Mouse (Mus musculus) kidney, adult 2 months (tissue): Measurements from ENCODE around the gene Ssna1. TPM values are rescaled to one million over a fixed set of nuclear protein-coding genes. Genes with fewer than 3 reads are reported as not detected.

Experiments
- DNase-seq: peaks from one replicate; pipeline ENCODE4 v3.0.0; 2021
- H3K27ac ChIP-seq: fragments of 200-500 bp; 2 replicates; pipeline ENCODE4 v1.5.1; 2012; ENCODE audit warnings: low read depth, low read length, control low read depth, inconsistent platforms; ENCODE audit not compliant: insufficient read depth
- H3K27me3 ChIP-seq: fragments of 200-500 bp; replicated peaks from 2 replicates; pipeline ENCODE4 v1.6.1; 2012; ENCODE audit warnings: mild to moderate bottlenecking, moderate library complexity, low read length, inconsistent platforms; ENCODE audit not compliant: control insufficient read depth, insufficient read depth
- H3K36me3 ChIP-seq: fragments of 200-500 bp; 2 replicates; pipeline ENCODE4 v1.6.1; 2012; ENCODE audit warnings: mild to moderate bottlenecking, moderate library complexity, low read length, inconsistent platforms; ENCODE audit not compliant: control insufficient read depth, insufficient read depth
- H3K4me1 ChIP-seq: fragments of 200-500 bp; 2 replicates; pipeline ENCODE4 v1.6.1; 2011; ENCODE audit warnings: low read length; ENCODE audit not compliant: control insufficient read depth, insufficient read depth
- H3K4me3 ChIP-seq: fragments of 200-500 bp; 2 replicates; pipeline ENCODE4 v1.5.1; 2011; ENCODE audit warnings: mild to moderate bottlenecking, low read depth, low read length, control low read depth; ENCODE audit not compliant: insufficient read depth
- CTCF ChIP-seq: fragments of 200-500 bp; conservative IDR thresholded peaks from 2 replicates; pipeline ENCODE4 v1.5.1; 2011; ENCODE audit warnings: low read depth, mild to moderate bottlenecking, control low read depth, low read length, moderate library complexity, mixed read lengths; ENCODE audit not compliant: insufficient read depth, insufficient read length
- POLR2A ChIP-seq: fragments of 200-500 bp; IDR thresholded peaks from one replicate; pipeline ENCODE4 v1.6.1; 2011; ENCODE audit warnings: low read depth, low read length, control low read depth
- WGBS: fragments of 180-500 bp; shearing (Covaris S2); methylation state at CpG from one replicate; pipeline ENCODE4 v1.1.7; 2018; 5-methylcytosine and 5-hydroxymethylcytosine counted together
- polyA plus RNA-seq: library from polyadenylated mRNA; depleted of rRNA; stranded (reverse); fragments of >200 nt; gene quantifications from 2 replicates; pipeline ENCODE4 v1.2.3, GENCODE M21; 2012; rRNA removed

Ssna1 gene
- polyA plus RNA-seq: 46.2 and 48.8 TPM in 2 replicates

GRCm38 (mm10) chr2:25271827-25272511 lies at the start of gene Ssna1, which contains the start of gene Anapc2:
Ssna1 (minus strand) TSS chr2:25272438.
Anapc2 (plus strand) TSS chr2:25272478.
- H3K4me1 ChIP-seq: peaks cover 21% of the 10 kb centered on the region
- H3K36me3 ChIP-seq: no peaks in the 10 kb centered on the region; the same call in 1 of the 2 replicates
- peak within 1 kb of the TSS; percentile 46 for H3K27ac ChIP-seq
- peak within 1 kb of the TSS; percentile 85 for H3K4me3 ChIP-seq
- 1% methylated on average over 55 of the region's 55 CpGs for WGBS
- H3K27me3 ChIP-seq: no peaks in the 10 kb centered on the region
- TF ChIP-seq POLR2A (peak; percentile 86), CTCF (peak; percentile 52; the same call in 1 of the 2 replicates)
- peak; percentile 99 for DNase-seq

GRCm38 (mm10) chr2:25320084-25320483 lies 47.8 kb upstream of the Ssna1 start:
- no peak for TF ChIP-seq CTCF
- TF ChIP-seq POLR2A: no peak
- 27% methylated on average over 2 of the region's 2 CpGs for WGBS

GRCm38 (mm10) chr2:25318971-25319773 lies 46.9 kb upstream of the Ssna1 start, which contains the start of gene Grin1:
Grin1 (minus strand) TSS chr2:25319187.
- Histone ChIP-seq H3K27me3 (no peaks in the 10 kb centered on the region), H3K36me3 (no peaks in the 10 kb centered on the region), H3K4me3 (no peak within 1 kb of the TSS), H3K4me1 (no peaks in the 10 kb centered on the region), H3K27ac (no peak within 1 kb of the TSS)
- TF ChIP-seq CTCF: no peak
- TF ChIP-seq POLR2A: no peak
- 10% methylated on average over 58 of the region's 58 CpGs for WGBS
- DNase-seq: peak; percentile 51

More at GRCm38 (mm10) chr2:25320084-25320483, 47.8 kb upstream of the Ssna1 start:
- no peak overlapping the region for H3K4me3 ChIP-seq
- no peaks in the 10 kb centered on the region for H3K4me1 ChIP-seq
- H3K27ac ChIP-seq: no peak overlapping the region
- no peaks in the 10 kb centered on the region for H3K27me3 ChIP-seq
- H3K36me3 ChIP-seq: no peaks in the 10 kb centered on the region
- no peak for DNase-seq

- H3K4me3 ChIP-seq: no peak overlapping the region
- TF ChIP-seq POLR2A (no peak), CTCF (no peak)
Measured at GRCm38 (mm10) chr2:25318119-25318966, 46.1 kb upstream of the Ssna1 start.

GRCm38 (mm10) chr2:25311491-25311891 lies 39.3 kb upstream of the Ssna1 start:
- H3K27ac ChIP-seq: no peak overlapping the region
- no peaks in the 10 kb centered on the region for H3K4me1 ChIP-seq
- DNase-seq: no peak
- no peak overlapping the region for H3K4me3 ChIP-seq
- H3K36me3 ChIP-seq: no peaks in the 10 kb centered on the region
- 0 out of 2 replicates have a peak, but pooled peaks cover 4% of the 10 kb centered on the region for H3K27me3 ChIP-seq
- TF ChIP-seq POLR2A (no peak), CTCF (no peak)
- 5% methylated on average over 11 of the region's 11 CpGs for WGBS

More at GRCm38 (mm10) chr2:25318119-25318966, 46.1 kb upstream of the Ssna1 start:
- DNase-seq: no peak
- 6% methylated on average over 31 of the region's 31 CpGs for WGBS
- no peaks in the 10 kb centered on the region for H3K4me1 ChIP-seq
- H3K27me3 ChIP-seq: no peaks in the 10 kb centered on the region
- H3K36me3 ChIP-seq: no peaks in the 10 kb centered on the region
- no peak overlapping the region for H3K27ac ChIP-seq

- no peaks in the 10 kb centered on the region for H3K36me3 ChIP-seq
- H3K27me3 ChIP-seq: 0 out of 2 replicates have a peak, but pooled peaks cover 4% of the 10 kb centered on the region
- 3% methylated on average over 22 of the region's 22 CpGs for WGBS
- no peak for TF ChIP-seq POLR2A
- no peak for DNase-seq
- H3K27ac ChIP-seq: no peak overlapping the region
- no peaks in the 10 kb centered on the region for H3K4me1 ChIP-seq
- no peak overlapping the region for H3K4me3 ChIP-seq
Measured at GRCm38 (mm10) chr2:25310969-25311368, 38.7 kb upstream of the Ssna1 start.
